17 mouse cellular contexts compared by ENCODE assay signal in the genomic region with DNA sequence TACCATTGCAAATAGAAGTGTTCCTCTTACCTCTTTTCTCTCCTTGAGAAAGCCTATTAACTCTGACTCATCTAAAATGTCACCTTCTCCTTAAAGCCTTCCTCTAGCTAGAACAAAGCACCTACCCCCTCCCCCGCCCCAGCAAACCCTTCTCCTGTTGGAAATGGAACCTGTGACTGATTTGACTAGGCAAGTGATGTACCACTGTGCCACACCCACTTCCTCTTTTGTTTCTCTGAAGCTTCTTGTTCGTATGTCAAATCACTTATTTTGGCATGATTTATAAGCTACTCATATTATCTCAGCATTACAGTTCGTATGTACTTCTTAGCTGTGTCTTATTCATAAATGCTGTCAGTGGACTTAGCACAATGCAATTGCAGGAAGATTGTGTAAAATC.
DNase-seq lines count a peak whose midpoint lies in the region; ATAC-seq lines count a peak whose summit lies in the region.
"Had no signal": no experiment of that assay in that cellular context is flagged by ENCODE, and none has a peak within 500 bp of the region (broad histone marks: within the 10 kb centered on the region; RNA-seq: fewer than 3 reads in every experiment).

No protein-coding gene starts in this region.

- peak; percentile 53 for ATAC-seq in CD4-positive, CD25-positive, alpha-beta regulatory T cell, adult 4 months
- ATAC-seq in common myeloid progenitor, adult 5-6 weeks (replicated peaks; ENCODE audit: low read depth, poor library complexity, severe bottlenecking), result peak; percentile 87
- ATAC-seq: intestine, embryonic 16.5 days had no signal

- no peaks in the 10 kb centered on the region for H3K36me3 ChIP-seq in splenic B cell, adult 2 months (ENCODE audit: control insufficient read depth, insufficient read depth, low read length, poor library complexity, severe bottlenecking)
- H3K36me3 ChIP-seq: embryonic facial prominence, embryonic 12.5 days; heart, embryonic 10.5 days; hindbrain, embryonic 15.5 days had no signal

- H3K27me3 ChIP-seq in splenic B cell, adult 2 months (ENCODE audit: control insufficient read depth, insufficient read depth, low read length, poor library complexity, severe bottlenecking), result no peaks in the 10 kb centered on the region
- H3K27me3 ChIP-seq: embryonic facial prominence, embryonic 12.5 days; hindbrain, embryonic 15.5 days had no signal

- peak; percentile 44 for DNase-seq in MEL-GATA-1-ER (ENCODE audit: extremely low read depth, low read depth)
- peak; percentile 38 for DNase-seq in splenic B cell, adult 2 months (ENCODE audit: low read depth, low spot score)
- no peak for DNase-seq in heart, adult 18-20 months
- no peak for DNase-seq in testis, postnatal 14 days (ENCODE audit: low spot score)
- no peak for DNase-seq in cerebellum, adult 8-10 months
- DNase-seq: adrenal gland, postnatal 14 days; cerebellum, postnatal 14 days; kidney, adult 9 months; kidney, postnatal 14 days; lung, postnatal 4 days; thymus, postnatal 14 days had no signal

Comparison
In these comparisons a context has a peak if more than half of its experiments do, and no peak if none do; other contexts are left out.
1. DNase-seq: peak in MEL-GATA-1-ER (single experiment) and splenic B cell, adult 2 months (single experiment); none in heart, adult 18-20 months (0 of 2), testis, postnatal 14 days (single experiment) and cerebellum, adult 8-10 months (single experiment).